Mouse (Mus musculus) forebrain, embryonic 13.5 days (tissue): ENCODE results near the gene Pih1d1. TPM values are rescaled to one million over a fixed set of nuclear protein-coding genes. Genes with fewer than 3 reads are reported as not detected.
A peak's percentile ranks its signal among the peaks of the same experiment; 100 is the strongest.
"Not testable (repeated sequence)": the region's sequence is repeated elsewhere in the genome, so short reads cannot be mapped to it uniquely, and the experiment has no call there.

ENCODE experiments used
- ATAC-seq: fragments of 200-750 bp; cut with Nextera tagmentation; 2 replicates; pipeline ENCODE4 v1.8.0; 2017
- H3K27ac ChIP-seq: fragments of 300-500 bp; sonication (generic); 2 replicates; pipeline ENCODE4 v1.5.1; 2015; ENCODE audit warnings: inconsistent platforms, mild to moderate bottlenecking, moderate library complexity
- H3K27me3 ChIP-seq: fragments of 300-500 bp; sonication (generic); 2 replicates; pipeline ENCODE4 v1.6.1; 2015; ENCODE audit warnings: mild to moderate bottlenecking, inconsistent platforms
- H3K36me3 ChIP-seq: fragments of 300-500 bp; sonication (generic); 2 replicates; pipeline ENCODE4 v1.6.1; 2015; ENCODE audit warnings: mild to moderate bottlenecking, inconsistent platforms; ENCODE audit not compliant: poor library complexity, severe bottlenecking
- H3K4me1 ChIP-seq: fragments of 300-500 bp; sonication (generic); 2 replicates; pipeline ENCODE4 v1.6.1; 2015; ENCODE audit warnings: inconsistent platforms
- H3K4me2 ChIP-seq: fragments of 300-500 bp; sonication (generic); 2 replicates; pipeline ENCODE4 v1.6.1; 2015; ENCODE audit warnings: inconsistent platforms, mild to moderate bottlenecking, moderate library complexity
- H3K4me3 ChIP-seq: fragments of 300-500 bp; sonication (generic); 2 replicates; pipeline ENCODE4 v1.5.1; 2015; ENCODE audit warnings: mild to moderate bottlenecking, inconsistent platforms
- H3K9ac ChIP-seq: fragments of 300-500 bp; sonication (generic); 2 replicates; pipeline ENCODE4 v1.6.1; 2015; ENCODE audit warnings: mild to moderate bottlenecking, inconsistent platforms
- H3K9me3 ChIP-seq: fragments of 300-500 bp; sonication (generic); replicated peaks from 2 replicates; pipeline ENCODE4 v1.6.1; 2016; ENCODE audit warnings: inconsistent platforms
- WGBS: fragments of 180-500 bp; shearing (Covaris S2); methylation state at CpG from one replicate; pipeline ENCODE4 v1.1.7; 2015; 5-methylcytosine and 5-hydroxymethylcytosine counted together
- polyA plus RNA-seq: library from polyadenylated mRNA; unstranded; fragments of >200 nt; fragmentation: Nextera tagmentation; extraction: Ambion mirVana; gene quantifications from 2 replicates; pipeline ENCODE4 v1.2.1, GENCODE M21; 2015

Pih1d1 gene
- 97.5 TPM in 2 replicates for polyA plus RNA-seq

- Histone ChIP-seq H3K4me3 (peak within 1 kb of the TSS; percentile 56), H3K4me1 (peaks cover 31% of the 10 kb centered on the region), H3K27ac (peak within 1 kb of the TSS; percentile 90), H3K9ac (peak within 1 kb of the TSS; percentile 80), H3K27me3 (no peaks in the 10 kb centered on the region), H3K9me3 (no peaks in the 10 kb centered on the region), H3K4me2 (peak within 1 kb of the TSS; percentile 74), H3K36me3 (peaks cover 21% of the 10 kb centered on the region)
- ATAC-seq: peak; percentile 96
- WGBS: 5% methylated on average over 69 of the region's 69 CpGs
These were observed at the start of gene Pih1d1, which contains the start of gene Aldh16a1 for GRCm38 (mm10) chr7:45154096-45154992. TSS of gene Pih1d1 (plus strand) at chr7:45154303. TSS of gene Aldh16a1 (minus strand) at chr7:45154584.

DNA sequence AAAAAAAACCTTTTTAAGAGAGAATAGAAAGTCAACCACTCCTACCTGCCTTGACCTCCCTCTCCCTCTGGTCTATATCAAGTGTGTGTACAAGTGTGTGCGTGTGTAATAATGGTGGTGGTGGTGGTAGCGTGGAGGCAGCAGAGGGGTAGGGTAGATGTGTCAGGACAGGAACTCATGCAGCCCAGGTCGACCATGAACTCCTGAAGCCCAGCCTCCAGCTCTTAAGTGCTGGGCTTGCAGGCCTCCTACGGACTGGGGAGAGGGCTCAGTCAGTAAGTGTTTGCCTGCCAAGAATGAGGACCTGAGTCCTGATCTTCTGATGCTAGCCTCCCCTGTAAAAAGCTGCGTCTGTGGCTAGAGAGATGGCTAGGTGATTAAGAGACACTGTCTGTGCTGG, 49.2 kb upstream of the Pih1d1 start:
- no peak overlapping the region for H3K9ac ChIP-seq
- no peaks in the 10 kb centered on the region for H3K27me3 ChIP-seq
- no peaks in the 10 kb centered on the region for H3K4me1 ChIP-seq
- no peak for ATAC-seq
- no peak overlapping the region for H3K4me2 ChIP-seq
- H3K4me3 ChIP-seq: no peak overlapping the region
- 87% methylated on average over 5 of the region's 5 CpGs for WGBS
- no peaks in the 10 kb centered on the region for H3K9me3 ChIP-seq
- no peak overlapping the region for H3K27ac ChIP-seq
- H3K36me3 ChIP-seq: no peaks in the 10 kb centered on the region

DNA sequence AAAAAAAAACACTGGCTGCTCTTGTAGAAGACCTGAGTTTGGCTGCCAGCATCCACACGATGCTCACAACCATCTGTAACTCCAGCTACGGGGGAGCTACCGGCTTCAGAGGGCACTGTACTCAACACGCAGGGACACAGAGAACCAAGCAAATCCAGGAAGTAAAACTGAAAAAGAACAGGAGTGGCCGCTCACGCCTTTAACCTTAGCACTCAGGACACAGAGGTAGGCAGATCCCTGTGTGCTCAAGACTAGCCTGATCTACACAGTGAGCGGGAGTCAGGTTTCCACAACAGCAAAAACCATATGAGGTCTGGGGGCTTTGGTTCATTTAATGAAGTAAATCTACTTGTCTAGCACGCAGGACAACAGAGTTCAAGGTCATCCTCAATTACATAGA, 48.6 kb upstream of the Pih1d1 start:
- Histone ChIP-seq H3K36me3 (no peaks in the 10 kb centered on the region), H3K4me1 (no peaks in the 10 kb centered on the region), H3K9me3 (no peaks in the 10 kb centered on the region), H3K9ac (no peak overlapping the region), H3K27me3 (no peaks in the 10 kb centered on the region), H3K27ac (no peak overlapping the region), H3K4me3 (no peak overlapping the region), H3K4me2 (no peak overlapping the region)
- WGBS: 79% methylated on average over 8 of the region's 8 CpGs
- ATAC-seq: no peak

- H3K27me3 ChIP-seq: no peaks in the 10 kb centered on the region
- H3K4me1 ChIP-seq: no peaks in the 10 kb centered on the region
- H3K36me3 ChIP-seq: no peaks in the 10 kb centered on the region
- no peak overlapping the region for H3K27ac ChIP-seq
- no peak for ATAC-seq
- H3K4me2 ChIP-seq: no peak overlapping the region
- H3K4me3 ChIP-seq: no peak overlapping the region
- WGBS: 24% methylated on average over 6 of the region's 6 CpGs
- H3K9ac ChIP-seq: no peak overlapping the region
- H3K9me3 ChIP-seq: no peaks in the 10 kb centered on the region
These were observed 47.7 kb upstream of the Pih1d1 start for GRCm38 (mm10) chr7:45106441-45106840.

DNA sequence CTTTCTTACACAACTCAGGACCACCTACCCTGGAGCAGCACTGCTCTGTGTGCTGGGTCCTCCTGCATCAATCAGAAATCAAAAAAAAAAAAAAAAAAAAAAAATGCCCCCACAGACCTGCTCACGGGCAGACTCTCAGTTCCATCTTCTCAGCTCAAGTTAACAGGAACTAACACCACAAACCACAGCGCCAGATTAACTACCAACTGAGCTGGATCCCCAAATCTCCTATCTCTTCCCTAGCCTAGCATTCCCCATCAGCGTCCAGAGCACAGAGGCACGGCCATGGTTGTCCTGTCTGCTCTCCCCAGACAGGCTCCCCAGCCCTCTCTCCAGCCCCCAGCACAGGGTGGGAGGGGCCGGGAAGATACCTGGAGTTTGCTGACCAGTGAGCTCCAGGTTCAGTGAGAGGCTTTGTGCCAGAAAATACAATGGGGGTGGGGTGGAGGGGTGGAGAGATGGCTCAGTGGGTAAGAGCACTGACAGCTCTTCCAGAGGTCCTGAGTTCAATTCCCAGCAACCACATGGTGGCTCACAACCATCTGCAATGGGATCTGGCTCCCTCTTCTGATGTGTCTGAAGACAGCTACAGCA, 47.0 kb upstream of the Pih1d1 start:
- Histone ChIP-seq H3K27ac (no peak overlapping the region), H3K4me1 (no peaks in the 10 kb centered on the region), H3K4me3 (no peak overlapping the region), H3K27me3 (no peaks in the 10 kb centered on the region), H3K4me2 (no peak overlapping the region), H3K36me3 (no peaks in the 10 kb centered on the region), H3K9ac (no peak overlapping the region), H3K9me3 (no peaks in the 10 kb centered on the region)
- no peak for ATAC-seq
- 56% methylated on average over 5 of the region's 5 CpGs for WGBS

- H3K4me1 ChIP-seq, H3K36me3 ChIP-seq, H3K4me2 ChIP-seq, H3K27ac ChIP-seq, H3K9me3 ChIP-seq, H3K9ac ChIP-seq, ATAC-seq, H3K27me3 ChIP-seq, H3K4me3 ChIP-seq: not testable (repeated sequence)
- WGBS: 89% methylated on average over 4 of the region's 4 CpGs
These were observed 44.0 kb upstream of the Pih1d1 start for GRCm38 (mm10) chr7:45110089-45110488.

- Histone ChIP-seq H3K27ac (no peak overlapping the region), H3K27me3 (no peaks in the 10 kb centered on the region), H3K4me3 (no peak overlapping the region), H3K9me3 (no peaks in the 10 kb centered on the region), H3K4me1 (no peaks in the 10 kb centered on the region), H3K4me2 (no peak overlapping the region), H3K36me3 (no peaks in the 10 kb centered on the region), H3K9ac (no peak overlapping the region)
- ATAC-seq: no peak
- WGBS: 73% methylated on average over 2 of the region's 2 CpGs
These were observed 42.2 kb upstream of the Pih1d1 start for GRCm38 (mm10) chr7:45111940-45112339.

DNA sequence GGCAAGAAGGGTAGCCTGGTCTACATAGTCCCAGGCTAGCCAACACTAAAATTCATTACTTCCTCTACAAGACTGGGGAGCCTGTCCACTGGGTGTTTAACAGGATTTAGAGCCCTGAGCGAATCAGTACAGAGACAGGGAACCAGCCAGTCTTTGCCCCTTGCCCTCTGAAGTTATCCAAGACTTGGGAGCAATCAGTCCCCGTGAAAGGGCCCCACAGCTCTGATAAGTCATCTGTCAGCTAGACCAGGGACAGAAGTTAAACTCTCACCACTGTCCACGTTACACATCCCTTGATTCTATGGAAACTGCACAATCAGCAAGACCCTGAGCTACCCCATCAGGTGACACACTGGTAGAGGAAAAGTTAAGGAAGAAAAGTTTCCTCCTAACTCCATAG, 41.6 kb upstream of the Pih1d1 start:
- Histone ChIP-seq H3K9me3 (no peaks in the 10 kb centered on the region), H3K4me3 (no peak overlapping the region), H3K36me3 (peaks cover under 1% of the 10 kb centered on the region; the same call in 1 of the 2 replicates), H3K27ac (no peak overlapping the region), H3K9ac (no peak overlapping the region), H3K4me2 (no peak overlapping the region), H3K4me1 (no peaks in the 10 kb centered on the region), H3K27me3 (no peaks in the 10 kb centered on the region)
- ATAC-seq: no peak
- 72% methylated on average over 3 of the region's 3 CpGs for WGBS

GRCm38 (mm10) chr7:45113476-45113875, 40.6 kb upstream of the Pih1d1 start:
- no peak for ATAC-seq
- Histone ChIP-seq H3K27me3 (no peaks in the 10 kb centered on the region), H3K27ac (no peak overlapping the region), H3K4me2 (no peak overlapping the region), H3K4me3 (no peak overlapping the region), H3K9me3 (no peaks in the 10 kb centered on the region), H3K4me1 (no peaks in the 10 kb centered on the region), H3K36me3 (peaks cover 10% of the 10 kb centered on the region), H3K9ac (no peak overlapping the region)
- 88% methylated on average over 2 of the region's 2 CpGs for WGBS

- no peak for ATAC-seq
- no peaks in the 10 kb centered on the region for H3K9me3 ChIP-seq
- H3K27me3 ChIP-seq: no peaks in the 10 kb centered on the region
- H3K9ac ChIP-seq: no peak overlapping the region
- H3K4me2 ChIP-seq: no peak overlapping the region
- WGBS: 86% methylated on average over 8 of the region's 8 CpGs
- H3K36me3 ChIP-seq: peaks cover 51% of the 10 kb centered on the region
- peaks cover 12% of the 10 kb centered on the region for H3K4me1 ChIP-seq
- H3K4me3 ChIP-seq: no peak overlapping the region
- H3K27ac ChIP-seq: no peak overlapping the region
These were observed 36.5 kb upstream of the Pih1d1 start for GRCm38 (mm10) chr7:45117566-45117965.

DNA sequence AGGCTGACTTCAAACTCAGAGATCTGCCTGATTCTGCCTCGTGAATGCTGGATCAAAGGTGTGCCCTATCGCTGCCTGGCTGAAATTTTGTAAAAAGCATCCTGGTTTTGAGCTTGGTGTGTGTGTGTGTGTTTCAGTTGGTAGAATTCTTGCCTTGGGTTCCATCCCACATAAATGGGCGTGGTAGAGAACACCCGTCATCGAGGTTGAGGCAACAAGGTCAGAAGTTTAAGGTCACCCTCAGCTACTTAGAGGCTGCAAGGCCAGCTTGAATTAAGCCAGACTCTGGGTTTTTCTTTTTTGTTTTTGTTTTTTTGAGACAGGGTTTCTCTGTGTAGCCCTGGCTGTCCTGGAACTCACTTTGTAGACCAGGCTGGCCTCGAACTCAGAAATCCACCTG, 35.8 kb upstream of the Pih1d1 start:
- Histone ChIP-seq H3K27me3 (no peaks in the 10 kb centered on the region), H3K9ac (no peak overlapping the region), H3K4me1 (peaks cover 19% of the 10 kb centered on the region), H3K9me3 (no peaks in the 10 kb centered on the region), H3K4me2 (no peak overlapping the region), H3K27ac (no peak overlapping the region), H3K4me3 (no peak overlapping the region), H3K36me3 (peaks cover 58% of the 10 kb centered on the region)
- ATAC-seq: no peak
- 92% methylated on average over 6 of the region's 6 CpGs for WGBS

GRCm38 (mm10) chr7:45119780-45120709, 34.1 kb upstream of the Pih1d1 start:
- Histone ChIP-seq H3K9ac (no peak overlapping the region), H3K27ac (no peak overlapping the region), H3K4me1 (peaks cover 25% of the 10 kb centered on the region), H3K9me3 (no peaks in the 10 kb centered on the region), H3K36me3 (peaks cover 60% of the 10 kb centered on the region), H3K4me2 (no peak overlapping the region), H3K27me3 (no peaks in the 10 kb centered on the region), H3K4me3 (no peak overlapping the region)
- no peak for ATAC-seq
- whole genome bisulfite sequencing: 77% methylated on average over 5 of the region's 5 CpGs
